Mouse (Mus musculus) ES-E14 (cell line): ENCODE data around the gene Tmem239. TPM values are rescaled to one million over a fixed set of nuclear protein-coding genes. Genes with fewer than 3 reads are reported as not detected.

Source experiments
- DNase-seq: peaks from one replicate; pipeline ENCODE4 v3.0.0-alpha.2; 2013; ENCODE audit warnings: low read depth, low spot score
- H3K27ac ChIP-seq: 2 replicates; pipeline ENCODE4 v1.5.1; 2012; ENCODE audit warnings: low read depth, mild to moderate bottlenecking, low read length, moderate library complexity, mixed read lengths; ENCODE audit not compliant: poor library complexity, insufficient read depth, severe bottlenecking
- H3K36me3 ChIP-seq: 2 replicates; pipeline ENCODE4 v1.6.1; 2012; ENCODE audit warnings: mild to moderate bottlenecking, low read length, moderate library complexity, mixed read lengths; ENCODE audit not compliant: control insufficient read depth, poor library complexity, insufficient read depth, severe bottlenecking
- H3K4me1 ChIP-seq, 2 experiments: fragments of 150-350 bp in 1 of 2; sonication (generic) in 1 of 2; 2 replicates each; pipeline ENCODE4 v1.6.1; 2012; ENCODE audit warnings: low read length in 2 of 2, mild to moderate bottlenecking in 1 of 2, mixed read lengths in 1 of 2; ENCODE audit not compliant: control insufficient read depth in 2 of 2, insufficient read depth in 2 of 2, poor library complexity in 1 of 2
- H3K4me3 ChIP-seq, 2 experiments: fragments of 150-350 bp in 1 of 2; sonication (generic) in 1 of 2; 2 replicates each; pipeline ENCODE4 v1.5.1; 2012; ENCODE audit warnings: low read length in 2 of 2, low read depth in 1 of 2, mild to moderate bottlenecking in 1 of 2, mixed read lengths in 1 of 2; ENCODE audit not compliant: insufficient read depth in 1 of 2, poor library complexity in 1 of 2, severe bottlenecking in 1 of 2
- H3K9ac ChIP-seq: 2 replicates; pipeline ENCODE4 v1.6.1; 2012; ENCODE audit warnings: low read depth, mild to moderate bottlenecking, low read length, mixed read lengths; ENCODE audit not compliant: poor library complexity, insufficient read depth, severe bottlenecking
- H3K9me3 ChIP-seq: fragments of 150-350 bp; sonication (generic); 2 replicates; pipeline ENCODE4 v1.6.1; 2012; ENCODE audit warnings: low read depth, mild to moderate bottlenecking, low read length; ENCODE audit not compliant: control insufficient read depth, insufficient read depth
- CHD2 ChIP-seq: IDR thresholded peaks from 2 replicates; pipeline ENCODE4 v1.6.1; 2014; ENCODE audit warnings: mild to moderate bottlenecking, low read depth, low read length, inconsistent platforms
- HCFC1 ChIP-seq: IDR thresholded peaks from 2 replicates; pipeline ENCODE4 v1.6.1; 2012; ENCODE audit warnings: low read length, inconsistent platforms, borderline replicate concordance; ENCODE audit not compliant: insufficient read depth
- MAFK ChIP-seq: IDR thresholded peaks from 2 replicates; pipeline ENCODE4 v1.6.1; 2014; ENCODE audit warnings: mild to moderate bottlenecking, low read depth, low read length, inconsistent platforms; ENCODE audit not compliant: insufficient read depth
- ZC3H11A ChIP-seq: IDR thresholded peaks from 2 replicates; pipeline ENCODE4 v1.6.1; 2012; ENCODE audit warnings: low read depth, mild to moderate bottlenecking, inconsistent platforms, low read length, borderline replicate concordance
- ZNF384 ChIP-seq: IDR thresholded peaks from 2 replicates; pipeline ENCODE4 v1.6.1; 2012; ENCODE audit warnings: low read depth, low read length, inconsistent platforms
- in situ Hi-C, 2 experiments: fragments of 600-800 bp; cut with MboI; formaldehyde crosslinking; loops; one replicate each; pipeline ENCODE4 v1.15.1; 2025; ENCODE audit warnings: low sequenced_read_pairs in 2 of 2, inconsistent platforms in 1 of 2; ENCODE audit not compliant: unreplicated experiment in 2 of 2
- total RNA-seq: library from RNA; depleted of rRNA; stranded (reverse); fragments of 300-350 nt; gene quantifications from 2 replicates; pipeline ENCODE4 v1.2.3, GENCODE M21; 2012; rRNA removed

Gene Tmem239
- total RNA-seq, 1 experiment: not detected

GRCm38 (mm10) chr2:130454748-130455370 is 48.6 kb downstream of the Tmem239 start:
- Histone ChIP-seq H3K4me3 (no peak overlapping the region), H3K9ac (no peak overlapping the region), H3K36me3 (no peaks in the 10 kb centered on the region; the same call in 1 of the 2 replicates), H3K9me3 (no peaks in the 10 kb centered on the region), H3K4me1 (no peaks in the 10 kb centered on the region), H3K27ac (no peak overlapping the region)
- no peak for DNase-seq
- TF ChIP-seq ZC3H11A (no peak), HCFC1 (no peak), ZNF384 (no peak), MAFK (no peak), CHD2 (no peak)
- in situ Hi-C loops: no loop called here

Other genes with a start within 250 kb of the Tmem239 start
- 278 and 339 TPM in 2 replicates for gene Snrpb, start 227.1 kb upstream of the Tmem239 start, total RNA-seq
- gene Tmc2, start 211.3 kb upstream of the Tmem239 start, total RNA-seq: 0.09 and 0.16 TPM in 2 replicates
- gene Nop56, start 132.0 kb upstream of the Tmem239 start, total RNA-seq: 1,148 and 1,555 TPM in 2 replicates
- gene Idh3b, start 121.9 kb upstream of the Tmem239 start, total RNA-seq: 100 and 129 TPM in 2 replicates
- gene Ebf4, start 111.3 kb upstream of the Tmem239 start, total RNA-seq: 0.58 and 0.62 TPM in 2 replicates
- 52.2 and 61.2 TPM in 2 replicates for gene Cpxm1, start 8.9 kb upstream of the Tmem239 start, total RNA-seq
- gene Gm28372, start 1.2 kb upstream of the Tmem239 start, total RNA-seq: not detected in 2 replicates
- not detected in 2 replicates for gene 1700020A23Rik, start 1.2 kb upstream of the Tmem239 start, total RNA-seq
- gene Vps16, start 17.9 kb downstream of the Tmem239 start, total RNA-seq: 111 and 164 TPM in 2 replicates
- gene Pced1a, start 18.2 kb downstream of the Tmem239 start, total RNA-seq: 13.1 and 14.4 TPM in 2 replicates
- 35.1 and 40.6 TPM in 2 replicates for gene Ptpra, start 43.8 kb downstream of the Tmem239 start, total RNA-seq
- 42.6 and 57.0 TPM in 2 replicates for gene Mrps26, start 157.3 kb downstream of the Tmem239 start, total RNA-seq
- gene Oxt, start 169.7 kb downstream of the Tmem239 start, total RNA-seq: 0.45 TPM in 1 of 2 replicates, not detected in the other
- gene Avp, start 176.1 kb downstream of the Tmem239 start, total RNA-seq: not detected in 2 replicates
- 22.0 and 22.2 TPM in 2 replicates for gene Fastkd5, start 223.5 kb downstream of the Tmem239 start, total RNA-seq
- gene Ubox5, start 223.6 kb downstream of the Tmem239 start, total RNA-seq: 5.0 and 5.8 TPM in 2 replicates
- 3.4 and 4.4 TPM in 2 replicates for gene Lzts3, start 236.3 kb downstream of the Tmem239 start, total RNA-seq